Mouse (Mus musculus): ENCODE results near the gene Mettl21e. TPM values are rescaled to one million over a fixed set of nuclear protein-coding genes. Genes with fewer than 3 reads are reported as not detected.
A peak's percentile ranks its signal among the peaks of the same experiment; 100 is the strongest.
"Not testable (repeated sequence)": the region's sequence is repeated elsewhere in the genome, so short reads cannot be mapped to it uniquely, and the experiment has no call there.

Mettl21e gene
- 1 to 10 TPM; 1.3 to 5.4 TPM for total RNA-seq (2021)
- long read RNA-seq, experiment 1, transcript Mettl21e-201 (5 exons, 3,211 nt) = major isoform, 11 of 17 reads
- long read RNA-seq, experiment 1, partial matches to known transcripts = 1 of 17 reads
- long read RNA-seq, experiment 1, other reads (novel, unspliced or antisense) = 5 of 17 reads
- long read RNA-seq, experiment 2, transcript Mettl21e-201 (5 exons, 3,211 nt) = major isoform, 10 of 16 reads
- long read RNA-seq, experiment 2, partial matches to known transcripts = 2 of 16 reads
- long read RNA-seq, experiment 2, other reads (novel, unspliced or antisense) = 4 of 16 reads

DNA sequence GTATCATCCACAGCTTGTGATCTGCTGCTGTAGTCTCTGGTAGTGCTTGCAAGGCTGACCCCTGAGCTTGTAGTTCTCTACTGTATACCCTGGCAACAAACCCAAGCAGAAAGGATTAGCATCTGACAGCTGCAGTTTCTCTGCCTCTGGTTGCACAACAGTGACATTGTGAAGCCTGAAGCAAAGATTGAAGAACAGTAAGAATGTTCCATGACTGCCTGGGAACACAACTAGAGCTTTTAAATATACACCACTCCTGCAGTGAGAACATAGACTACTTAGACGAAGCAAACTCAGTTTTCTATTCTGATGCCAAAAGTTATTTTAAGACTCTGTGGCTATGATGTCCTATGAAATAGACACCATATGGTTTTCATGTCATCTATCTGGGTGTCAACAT lies at the start of gene Mettl21e:
Mettl21e (minus strand) TSS at position 86 of the 400 bp plus-strand sequence.
- no peak for DNase-seq
- intact Hi-C loops (cut with DNase I; ENCODE audit: low total_unique reads) = no loop called here

DNA sequence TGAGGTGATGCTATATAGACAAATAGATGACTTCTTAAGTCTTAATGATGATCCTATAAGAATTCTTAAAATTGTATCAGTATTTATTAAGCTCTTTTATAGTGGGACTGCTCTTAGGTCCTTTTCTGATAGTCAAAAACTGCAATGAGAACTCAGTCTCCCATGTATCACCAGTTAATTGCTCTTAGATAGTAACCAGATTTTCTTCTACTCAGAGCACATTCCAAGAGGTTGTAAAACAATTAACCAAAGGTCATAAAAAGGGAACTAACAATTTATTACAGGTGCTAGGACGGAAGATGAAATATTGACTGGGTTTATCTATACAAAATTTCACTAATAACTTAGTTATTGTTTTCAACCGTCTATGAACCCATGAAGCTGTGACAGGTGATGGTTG lies 21.7 kb upstream of the Mettl21e start:
- DNase-seq; intact Hi-C loops (cut with DNase I; ENCODE audit: low total_unique reads): not testable (repeated sequence)

DNA sequence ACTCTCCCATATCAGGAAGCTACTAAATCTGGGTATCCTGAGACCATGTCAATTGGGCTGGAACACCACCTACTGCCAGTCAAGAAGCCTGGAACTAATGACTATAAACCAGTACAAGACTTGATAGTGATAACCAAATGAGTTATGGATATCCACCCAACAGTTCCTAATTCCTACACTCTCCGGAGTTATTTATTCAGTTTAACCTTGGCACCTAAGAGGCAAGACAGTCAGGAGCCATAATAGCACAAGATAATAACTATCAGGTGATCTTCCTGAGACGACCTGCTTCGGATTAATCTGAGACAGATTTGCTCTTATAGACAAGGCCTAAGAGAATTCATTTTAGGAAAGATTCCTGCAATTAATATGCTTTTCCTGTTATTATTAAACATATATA lies 21.2 kb upstream of the Mettl21e start:
- intact Hi-C loops (cut with DNase I; ENCODE audit: low total_unique reads) = no loop called here

DNA sequence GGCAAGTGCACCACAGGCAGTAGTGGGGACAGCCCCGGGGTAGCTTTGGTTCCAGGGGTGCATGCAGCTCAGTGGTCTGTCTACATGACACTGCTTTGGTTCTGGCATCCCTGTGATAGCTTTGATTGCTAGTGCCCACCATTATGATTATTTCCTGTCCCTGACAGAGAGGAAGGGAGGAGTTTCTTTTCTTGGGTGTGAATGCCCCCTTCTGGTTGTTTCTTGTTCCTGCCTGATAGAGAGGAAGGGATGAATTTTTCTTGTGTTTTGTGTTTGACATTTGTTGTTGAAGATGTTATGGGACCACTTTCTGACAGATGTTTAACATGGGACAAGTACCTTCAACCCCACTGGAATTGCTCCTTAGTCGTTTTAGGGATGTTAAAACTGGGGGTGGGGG lies 18.5 kb upstream of the Mettl21e start:
- DNase-seq = no peak
- intact Hi-C loops (cut with DNase I; ENCODE audit: low total_unique reads) = no loop called here

More for the DNA sequence above, 21.2 kb upstream of the Mettl21e start:
- no peak for DNase-seq

DNA sequence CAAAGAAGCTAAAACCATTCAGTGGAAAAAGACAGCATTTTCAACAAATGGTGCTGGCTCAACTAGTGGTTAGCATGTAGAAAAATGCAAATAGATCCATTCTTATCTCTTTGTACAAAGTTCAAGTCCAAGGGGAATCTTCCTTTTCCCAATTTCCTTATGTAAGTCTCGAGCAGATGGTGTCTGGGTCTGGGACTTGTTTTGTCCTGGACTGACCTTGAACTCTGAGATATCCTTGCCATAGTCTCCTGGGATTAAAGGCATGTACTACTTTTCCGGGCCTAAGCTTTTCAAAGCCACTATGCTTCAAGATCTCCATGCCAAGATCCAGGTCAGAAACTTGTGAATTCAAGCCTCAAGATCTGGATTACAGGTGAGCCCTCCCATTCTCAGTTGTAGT lies 16.6 kb upstream of the Mettl21e start:
- no peak for DNase-seq
- intact Hi-C loops (cut with DNase I; ENCODE audit: low total_unique reads) = no loop called here

DNA sequence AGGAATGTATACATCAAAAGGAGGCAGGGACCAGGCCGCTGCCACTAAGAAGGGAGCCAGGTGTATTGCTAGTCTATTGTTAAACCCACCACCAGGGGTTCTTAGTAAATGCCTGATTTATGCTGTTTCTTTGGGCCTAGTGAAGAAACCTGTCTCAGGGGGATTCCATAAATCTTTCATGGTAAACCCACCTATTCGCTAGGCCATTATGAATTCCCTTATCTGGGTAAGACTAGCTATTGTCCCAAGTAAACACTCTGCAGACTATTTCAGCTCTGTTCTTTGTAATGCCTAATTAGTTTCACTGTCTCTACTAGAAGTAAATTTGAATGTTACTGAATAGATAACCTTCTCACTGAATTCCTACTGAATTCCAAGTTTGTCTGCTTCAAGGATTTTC lies 15.8 kb upstream of the Mettl21e start:
- DNase-seq; intact Hi-C loops (cut with DNase I; ENCODE audit: low total_unique reads): not testable (repeated sequence)

DNA sequence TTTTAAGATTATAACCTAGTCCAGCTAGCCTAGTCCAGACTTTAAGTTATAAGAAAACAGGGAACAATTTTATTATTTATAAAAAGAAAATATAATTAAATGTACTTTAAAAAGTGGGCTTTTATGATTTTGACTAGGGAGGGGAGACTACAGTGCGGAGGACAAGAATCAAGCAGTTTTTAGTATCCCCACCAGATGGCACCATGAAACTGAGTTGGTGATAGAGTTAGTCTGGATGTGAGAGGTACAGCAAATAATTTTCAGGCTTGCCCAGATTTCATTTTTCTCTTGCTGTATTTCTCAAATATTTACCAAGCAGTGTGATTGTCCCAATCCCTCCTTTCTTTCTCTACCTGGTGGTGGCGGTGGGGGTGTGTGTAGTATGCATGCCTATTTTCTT lies 10.3 kb upstream of the Mettl21e start:
- DNase-seq = peak; percentile 11
- intact Hi-C loops (cut with DNase I; ENCODE audit: low total_unique reads) = loop anchor here (10.0 kb wide), 1 partner anchor 506 kb away; no protein-coding TSS in a partner anchor

DNA sequence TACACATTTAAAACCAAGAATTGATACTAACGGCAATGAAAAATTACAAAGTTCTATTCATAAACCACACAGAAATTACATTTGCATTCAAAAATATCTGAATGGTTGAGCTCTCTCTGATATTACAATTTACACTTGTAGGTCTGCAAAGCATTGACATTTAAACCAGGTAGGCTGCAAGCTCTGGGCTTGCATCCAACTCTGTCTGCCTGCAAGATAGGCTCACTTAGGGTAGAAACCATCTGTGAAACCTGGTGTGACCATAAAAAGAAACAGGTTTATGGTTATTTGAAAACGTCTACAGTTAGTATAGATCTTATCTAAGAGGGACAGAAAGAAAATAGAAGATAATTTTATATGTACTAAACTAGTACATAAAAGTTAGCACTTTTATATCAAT lies 1.6 kb downstream of the Mettl21e start:
- intact Hi-C loops (cut with DNase I; ENCODE audit: low total_unique reads) = no loop called here
- DNase-seq = no peak

DNA sequence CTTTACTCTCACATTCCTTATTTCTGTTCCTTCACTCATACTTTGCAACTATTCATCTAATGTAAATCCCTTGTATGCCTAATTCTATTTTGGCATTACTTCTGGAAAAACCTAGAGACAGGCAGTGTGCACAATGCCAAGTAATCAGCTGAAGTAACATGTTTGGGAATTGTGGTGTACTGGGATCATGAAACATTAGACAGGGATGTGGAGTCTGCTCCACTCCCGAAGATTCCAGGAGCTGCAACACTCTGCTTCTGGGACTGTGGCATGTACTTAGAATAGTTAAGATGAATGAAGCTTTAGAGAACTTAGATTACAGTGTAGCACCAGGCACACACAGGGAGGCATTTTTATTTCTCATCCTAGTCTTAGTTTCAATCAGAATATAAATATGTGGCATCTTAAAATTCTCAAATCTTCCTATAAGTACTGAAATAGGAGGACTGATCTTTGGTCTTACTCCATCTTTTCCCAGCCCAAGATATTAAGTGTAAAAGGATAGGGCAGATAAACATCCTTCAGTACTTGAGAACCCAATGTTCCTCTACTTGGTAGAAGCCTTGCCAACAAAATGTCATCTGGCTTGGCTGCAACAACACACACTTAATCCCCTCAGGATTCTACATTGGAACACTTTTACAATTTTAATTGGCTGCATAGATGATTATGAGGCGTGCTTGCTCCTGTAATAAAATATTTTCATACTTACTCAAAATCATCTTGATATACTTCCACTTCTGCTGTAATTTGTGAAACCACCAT lies 2.2 kb downstream of the Mettl21e start:
- no peak for DNase-seq
- intact Hi-C loops (cut with DNase I; ENCODE audit: low total_unique reads) = no loop called here

DNA sequence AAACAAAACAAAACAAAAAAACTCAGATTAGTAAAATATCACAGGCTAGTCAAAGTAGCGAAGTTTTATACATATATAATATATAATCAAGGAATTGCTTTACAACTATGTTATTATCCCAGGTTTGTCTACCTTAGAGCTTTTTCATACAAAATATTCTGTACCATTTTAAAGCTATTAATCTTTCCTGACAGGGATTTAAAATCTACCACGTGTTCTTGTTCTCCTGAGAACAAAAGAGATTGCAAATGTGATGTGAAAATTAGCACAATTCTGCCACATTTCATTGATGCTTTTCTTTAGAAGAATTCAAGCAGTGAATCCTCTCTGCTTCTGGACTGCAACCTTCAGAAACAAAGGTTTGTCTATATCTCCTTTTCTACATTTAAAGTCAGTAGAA lies 4.3 kb downstream of the Mettl21e start:
- intact Hi-C loops (cut with DNase I; ENCODE audit: low total_unique reads) = no loop called here

DNA sequence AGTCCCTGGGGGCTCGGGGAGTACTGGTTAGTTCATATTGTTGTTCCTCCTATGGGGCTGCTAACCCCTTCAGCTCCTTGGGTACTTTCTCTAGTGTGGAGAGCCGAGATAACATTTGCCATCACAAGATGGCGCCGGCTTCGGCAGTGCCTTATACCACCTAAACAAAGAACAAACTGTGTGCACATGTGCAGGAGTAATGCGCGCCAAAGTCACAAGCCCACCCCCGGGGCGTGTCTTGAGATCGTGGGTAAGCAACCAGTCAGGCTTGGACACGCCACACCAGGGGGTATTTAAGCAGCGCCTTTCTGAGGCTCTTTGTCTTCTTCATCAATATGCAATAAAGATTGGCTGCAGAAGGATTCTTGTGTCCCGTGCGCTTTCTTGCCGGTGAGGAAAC lies 15.9 kb downstream of the Mettl21e start:
- intact Hi-C loops (cut with DNase I; ENCODE audit: low total_unique reads) = no loop called here
- DNase-seq = no peak

More for the DNA sequence above, 4.3 kb downstream of the Mettl21e start:
- no peak for DNase-seq

DNA sequence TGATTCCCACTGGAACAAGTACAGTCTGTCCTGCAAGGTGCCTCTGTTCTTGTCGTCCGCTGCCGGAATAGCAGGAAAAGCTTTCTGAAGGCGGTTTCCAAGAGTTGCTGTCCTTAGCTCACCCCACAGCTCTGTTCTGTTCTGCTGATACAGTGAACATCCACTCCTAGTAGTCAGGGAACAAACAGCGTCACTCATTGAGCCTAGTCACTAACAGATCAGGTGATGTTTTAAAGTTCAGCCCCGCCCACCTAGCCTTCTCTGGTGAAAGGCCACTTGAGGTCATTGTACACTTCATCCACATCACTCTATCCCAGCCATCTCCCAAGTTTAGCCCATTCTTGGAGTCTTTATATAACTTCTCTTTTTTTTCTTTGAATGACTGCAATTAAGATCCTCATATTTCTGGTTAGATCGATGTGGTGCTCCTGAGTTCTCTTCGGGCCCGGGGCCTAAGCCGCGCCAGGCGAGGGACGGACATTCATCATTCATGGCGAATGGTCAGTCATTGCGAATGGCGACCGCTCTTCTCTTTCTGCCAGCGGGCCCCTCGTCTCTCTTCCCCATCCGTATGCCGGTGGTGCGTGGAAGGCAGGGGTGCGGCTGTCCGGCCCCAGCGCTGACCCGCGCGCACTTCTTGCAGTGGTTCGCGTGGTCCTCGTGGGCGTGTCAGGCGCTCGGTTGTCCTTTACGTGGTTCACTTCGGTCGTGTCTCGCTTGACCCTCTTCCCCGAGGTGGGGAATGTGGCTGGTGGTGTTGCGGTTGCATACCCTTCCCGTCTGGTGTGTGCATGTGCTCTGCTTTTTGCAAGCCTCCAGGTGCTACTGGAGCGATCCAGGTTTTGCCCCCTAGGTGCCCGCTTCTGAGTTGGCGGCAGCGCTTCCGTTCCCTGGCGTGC lies 20.2 kb downstream of the Mettl21e start:
- DNase-seq = peak; percentile 58
- intact Hi-C loops (cut with DNase I; ENCODE audit: low total_unique reads) = no loop called here

DNA sequence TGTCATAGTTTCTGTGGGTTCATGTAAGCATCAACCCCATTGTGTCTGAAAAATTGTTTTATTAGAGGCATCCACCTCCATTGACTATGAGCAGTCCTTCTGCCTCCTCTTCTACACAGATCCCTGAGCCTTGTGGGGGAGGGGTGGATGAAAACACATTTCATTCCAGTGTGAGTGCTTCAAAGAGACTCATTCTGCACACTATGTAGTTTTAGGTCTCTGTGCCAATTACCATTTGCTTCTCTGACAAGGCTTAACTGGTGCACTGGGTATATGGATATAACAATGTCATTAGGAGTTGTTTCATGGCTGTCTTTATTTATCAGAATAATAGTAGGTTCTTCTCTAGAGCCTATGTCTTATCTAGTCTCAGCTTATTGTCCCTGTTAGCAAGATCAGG lies 32.4 kb downstream of the Mettl21e start:
- no peak for DNase-seq
- intact Hi-C loops (cut with DNase I; ENCODE audit: low total_unique reads) = no loop called here

DNA sequence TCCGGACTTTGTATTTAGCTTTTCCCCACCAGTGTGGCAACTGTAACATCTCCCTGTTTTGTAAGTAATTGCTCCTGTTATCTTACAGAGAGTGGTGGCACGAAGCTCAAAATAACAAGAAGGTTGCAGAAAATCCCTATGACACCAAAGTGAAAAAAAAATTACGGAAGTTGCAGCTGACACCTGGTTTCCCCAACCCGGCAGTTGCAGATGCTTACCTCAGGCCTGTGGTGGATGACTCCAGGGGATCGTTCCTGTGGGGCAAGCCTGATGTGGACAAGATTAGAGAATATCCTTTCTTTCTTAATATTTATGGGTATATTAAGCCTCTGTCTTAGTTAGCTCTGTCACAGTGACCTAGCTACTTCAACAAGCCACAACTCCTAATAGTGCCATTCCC lies 40.7 kb downstream of the Mettl21e start:
- intact Hi-C loops (cut with DNase I; ENCODE audit: low total_unique reads) = no loop called here
- DNase-seq = no peak

DNA sequence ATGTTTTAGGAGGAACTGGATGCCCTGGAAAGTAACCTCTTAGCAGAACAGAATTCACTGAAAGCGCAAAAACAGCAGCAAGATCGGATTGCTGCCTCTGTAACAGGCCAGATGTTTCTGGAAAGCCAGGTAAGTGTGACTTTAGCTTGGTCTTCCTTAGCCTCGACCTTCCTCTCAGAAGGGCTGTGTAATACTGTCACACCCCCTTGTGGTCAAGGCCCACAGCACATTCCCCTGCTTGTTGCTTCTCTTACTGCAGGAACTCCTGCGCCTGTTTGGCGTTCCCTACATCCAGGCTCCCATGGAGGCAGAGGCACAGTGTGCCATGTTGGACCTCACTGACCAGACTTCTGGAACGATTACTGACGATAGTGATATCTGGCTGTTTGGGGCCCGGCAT lies 44.9 kb downstream of the Mettl21e start:
- intact Hi-C loops (cut with DNase I; ENCODE audit: low total_unique reads) = no loop called here
- no peak for DNase-seq

DNA sequence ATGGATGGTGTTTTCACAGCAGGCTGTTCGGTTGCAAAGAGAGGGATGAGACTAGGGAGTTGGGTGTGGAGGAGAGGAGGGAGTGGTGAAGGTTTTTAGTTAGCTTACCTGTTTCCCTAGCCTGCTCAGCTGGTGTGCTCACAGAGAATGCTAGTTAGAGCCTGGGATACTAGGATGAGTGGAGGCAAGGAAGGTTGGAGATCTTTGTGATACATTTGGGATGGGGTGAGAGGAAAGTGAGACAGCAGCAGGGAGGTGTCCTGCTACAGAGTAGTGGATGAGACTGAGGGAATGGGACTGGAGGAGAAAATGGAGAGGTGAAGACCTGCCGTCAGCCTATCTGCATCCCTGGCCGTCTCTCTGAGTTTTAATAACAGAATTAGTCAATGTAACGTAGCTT lies 46.1 kb downstream of the Mettl21e start:
- DNase-seq = no peak
- intact Hi-C loops (cut with DNase I; ENCODE audit: low total_unique reads) = no loop called here

DNA sequence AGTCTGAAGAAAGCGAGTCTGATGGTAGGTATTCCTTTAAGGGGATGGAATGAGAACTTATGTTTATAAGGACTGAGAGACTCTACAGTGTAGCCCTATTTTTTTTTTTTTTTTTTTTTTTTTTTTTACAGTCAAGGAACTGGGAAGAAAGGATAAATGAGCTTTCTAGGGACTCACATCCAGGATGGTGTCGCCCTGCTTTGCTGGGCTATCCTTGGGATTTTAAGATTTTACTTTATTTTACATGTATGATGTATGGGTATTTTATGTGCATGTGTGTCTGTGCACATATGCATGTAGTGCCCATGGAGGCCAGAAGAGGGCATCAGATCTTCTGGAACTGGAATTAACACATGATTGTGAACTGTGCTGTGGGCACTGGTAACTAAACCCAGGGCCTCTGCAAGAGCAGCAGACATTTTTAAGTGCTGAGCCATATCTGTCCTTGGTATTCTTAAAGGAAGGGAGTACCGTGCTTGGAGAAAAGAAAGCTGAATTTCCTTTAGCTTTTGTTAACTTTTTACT lies 50.8 kb downstream of the Mettl21e start:
- intact Hi-C loops (cut with DNase I; ENCODE audit: low total_unique reads) = no loop called here
- DNase-seq = no peak

DNA sequence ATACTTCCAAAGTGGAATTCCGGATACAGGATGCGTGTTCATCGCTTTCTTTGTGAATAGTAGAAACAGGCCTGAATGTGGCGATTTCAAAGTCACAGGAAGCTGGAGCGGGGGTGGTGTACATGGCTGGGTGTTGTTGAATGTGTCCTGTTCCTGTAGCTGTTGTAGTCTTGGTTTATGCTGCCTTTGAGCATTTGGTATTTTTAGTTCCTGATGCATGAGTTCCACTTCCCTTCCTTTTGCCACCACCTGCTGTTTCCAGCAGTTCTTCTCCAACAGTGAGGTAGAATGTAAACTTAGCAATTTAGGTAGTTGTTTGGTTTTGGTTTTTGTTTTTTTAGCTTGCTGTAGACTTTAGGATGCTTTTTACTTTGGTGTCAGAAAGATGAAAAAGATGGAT lies 56.4 kb downstream of the Mettl21e start:
- intact Hi-C loops (cut with DNase I; ENCODE audit: low total_unique reads) = no loop called here
- DNase-seq = no peak

DNA sequence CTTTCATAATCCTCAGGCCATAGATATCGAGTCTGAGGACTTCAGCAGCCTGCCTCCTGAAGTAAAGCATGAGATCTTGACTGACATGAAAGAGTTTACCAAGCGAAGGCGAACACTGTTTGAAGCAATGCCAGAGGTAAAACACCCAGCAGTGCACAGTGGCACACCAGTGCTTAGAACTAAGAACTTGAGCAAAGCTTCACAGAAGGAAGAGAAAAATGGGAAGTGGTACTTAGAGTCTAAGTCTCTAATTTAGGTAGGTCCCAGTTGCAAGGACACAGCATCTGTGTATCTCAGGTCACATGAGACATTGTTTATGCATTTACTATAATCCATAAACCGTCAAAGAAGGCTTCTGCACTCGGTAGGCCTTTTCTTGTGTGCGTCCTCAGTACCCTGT lies 56.9 kb downstream of the Mettl21e start:
- intact Hi-C loops (cut with DNase I; ENCODE audit: low total_unique reads) = no loop called here
- DNase-seq = no peak

DNA sequence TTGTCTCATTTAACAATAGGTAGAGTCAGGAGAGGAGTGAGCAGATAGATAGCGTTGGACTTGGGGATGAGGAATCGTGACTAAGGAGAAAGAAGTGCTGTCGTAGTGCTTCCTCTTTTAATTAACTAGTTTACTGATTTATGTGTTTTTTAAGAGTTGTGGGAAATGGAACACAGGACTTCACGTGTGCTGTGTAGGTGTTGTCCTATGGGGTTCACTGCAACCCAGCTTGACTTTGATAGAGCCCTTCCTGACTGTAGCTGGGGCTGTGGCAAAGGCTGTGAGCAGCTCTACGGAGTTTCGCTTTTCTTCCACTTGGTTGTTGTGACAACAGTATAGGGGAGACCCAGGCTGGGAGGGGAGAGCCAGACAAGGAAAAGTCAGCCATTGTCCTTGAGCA lies 60.4 kb downstream of the Mettl21e start:
- intact Hi-C loops (cut with DNase I; ENCODE audit: low total_unique reads) = no loop called here
- no peak for DNase-seq

Measured in gastrocnemius, postnatal 14 days (tissue).